Mouse (Mus musculus) liver, embryonic 14.5 days (tissue): ENCODE measurements around the gene Stim1. TPM values are rescaled to one million over a fixed set of nuclear protein-coding genes. Genes with fewer than 3 reads are reported as not detected.

ENCODE experiments used
- ATAC-seq: fragments of 200-750 bp; cut with Nextera tagmentation; 2 replicates; pipeline ENCODE4 v1.8.0; 2017; ENCODE audit warnings: moderate number of reproducible peaks, mild to moderate bottlenecking, moderate library complexity; ENCODE audit not compliant: insufficient read depth
- DNase-seq, 3 experiments: peaks; one replicate each; pipeline ENCODE4 v3.0.0-alpha.2; 2012 to 2013; ENCODE audit warnings: low read depth in 3 of 3, low spot score in 3 of 3
- H3K27ac ChIP-seq: fragments of 300-500 bp; sonication (generic); 2 replicates; pipeline ENCODE4 v1.5.1; 2014; ENCODE audit warnings: moderate library complexity, mild to moderate bottlenecking, control low read depth, inconsistent platforms
- H3K27me3 ChIP-seq: fragments of 300-500 bp; sonication (generic); 2 replicates; pipeline ENCODE4 v1.6.1; 2014; ENCODE audit warnings: mild to moderate bottlenecking, low read length, moderate library complexity; ENCODE audit not compliant: control insufficient read depth, insufficient read depth
- H3K36me3 ChIP-seq: fragments of 300-500 bp; sonication (generic); replicated peaks from 2 replicates; pipeline ENCODE4 v1.6.1; 2014; ENCODE audit warnings: low read depth; ENCODE audit not compliant: control insufficient read depth, insufficient read depth
- H3K4me1 ChIP-seq, 2 experiments: fragments of 200-500 bp in 1 of 2; fragments of 300-500 bp in 1 of 2; sonication (generic) in 1 of 2; replicated peaks; 2 replicates each; pipeline ENCODE4 v1.6.1; 2012 to 2014; ENCODE audit warnings: antibody characterized with exemption in 1 of 2, inconsistent platforms in 1 of 2, low read length in 1 of 2; ENCODE audit not compliant: control insufficient read depth in 2 of 2, insufficient read depth in 2 of 2
- H3K4me2 ChIP-seq: fragments of 300-500 bp; sonication (generic); 2 replicates; pipeline ENCODE4 v1.6.1; 2014; ENCODE audit warnings: low read depth, mild to moderate bottlenecking, control low read depth, moderate library complexity
- H3K4me3 ChIP-seq, 2 experiments: fragments of 200-500 bp in 1 of 2; fragments of 300-500 bp in 1 of 2; sonication (generic) in 1 of 2; 2 replicates each; pipeline ENCODE4 v1.5.1; 2012 to 2014; ENCODE audit warnings: low read depth in 2 of 2, low read length in 2 of 2, mild to moderate bottlenecking in 2 of 2, control low read depth in 1 of 2, inconsistent platforms in 1 of 2, moderate library complexity in 1 of 2; ENCODE audit not compliant: insufficient read depth in 1 of 2
- H3K9ac ChIP-seq: fragments of 300-500 bp; sonication (generic); replicated peaks from 2 replicates; pipeline ENCODE4 v1.6.1; 2014; ENCODE audit warnings: mild to moderate bottlenecking, control low read depth, moderate library complexity
- H3K9me3 ChIP-seq: fragments of 300-500 bp; sonication (generic); 2 replicates; pipeline ENCODE4 v1.6.1; 2016; ENCODE audit warnings: low read length, mixed read lengths; ENCODE audit not compliant: control insufficient read depth
- CTCF ChIP-seq: IDR thresholded peaks from 2 replicates; pipeline ENCODE4 v1.5.1; 2016; ENCODE audit warnings: antibody characterized with exemption, low read depth, control low read depth
- EP300 ChIP-seq: IDR thresholded peaks from 2 replicates; pipeline ENCODE4 v1.6.1; 2016; ENCODE audit warnings: antibody characterized with exemption, low read depth
- WGBS: fragments of 180-500 bp; shearing (Covaris S2); extraction: QIAGEN DNeasy Blood & Tissue Kit; methylation state at CpG from one replicate; pipeline ENCODE4 v1.1.7; 2014; ENCODE audit not compliant: insufficient replicate concordance; 5-methylcytosine and 5-hydroxymethylcytosine counted together
- polyA plus RNA-seq, 2 experiments: library from polyadenylated mRNA; depleted of rRNA in 1 of 2; stranded (reverse) in 1 of 2; unstranded in 1 of 2; fragments of >200 nt; fragmentation: Nextera tagmentation in 1 of 2; extraction: Ambion mirVana in 1 of 2; gene quantifications; 2 replicates each; pipeline versions ENCODE4 v1.2.1 to v1.2.3; 2012 to 2014

The Stim1 gene
- polyA plus RNA-seq, 2 experiments = 7.9 to 9.3 TPM

GRCm38 (mm10) chr7:102338956-102339355 is 71.3 kb downstream of the Stim1 start:
- no peak for TF ChIP-seq EP300
- TF ChIP-seq CTCF = no peak
- no peaks in the 10 kb centered on the region for H3K27me3 ChIP-seq
- no peak overlapping the region for H3K27ac ChIP-seq
- no peak overlapping the region for H3K4me3 ChIP-seq
- H3K4me2 ChIP-seq = no peak overlapping the region
- H3K9me3 ChIP-seq = no peaks in the 10 kb centered on the region
- H3K9ac ChIP-seq = no peak overlapping the region
- no peak for DNase-seq
- H3K4me1 ChIP-seq = peaks cover 0 to 7% of the 10 kb centered on the region in 2 experiments; a peak in 1 of 4 replicates
- 72% methylated on average over 3 of the region's 3 CpGs for WGBS
- ATAC-seq = no peak
- no peaks in the 10 kb centered on the region for H3K36me3 ChIP-seq

GRCm38 (mm10) chr7:102345893-102346292 is 78.3 kb downstream of the Stim1 start:
- Histone ChIP-seq H3K27ac (no peak overlapping the region), H3K27me3 (no peaks in the 10 kb centered on the region), H3K9me3 (no peaks in the 10 kb centered on the region), H3K4me3 (no peak overlapping the region), H3K4me2 (no peak overlapping the region), H3K4me1 (no peaks in the 10 kb centered on the region; a peak in 1 of 4 replicates), H3K36me3 (no peaks in the 10 kb centered on the region), H3K9ac (no peak overlapping the region)
- 66% methylated on average over 2 of the region's 2 CpGs for WGBS
- ATAC-seq (no peak), DNase-seq (no peak)
- no peak for TF ChIP-seq EP300

- Histone ChIP-seq H3K27me3 (no peaks in the 10 kb centered on the region), H3K4me2 (no peak overlapping the region), H3K4me1 (no peaks in the 10 kb centered on the region; a peak in 1 of 4 replicates), H3K36me3 (no peaks in the 10 kb centered on the region), H3K27ac (no peak overlapping the region), H3K4me3 (no peak overlapping the region), H3K9me3 (no peaks in the 10 kb centered on the region), H3K9ac (no peak overlapping the region)
- ATAC-seq = no peak
- no peak for DNase-seq
- 48% methylated on average over 3 of the region's 3 CpGs for WGBS
- TF ChIP-seq CTCF (no peak), EP300 (no peak)
Measured at GRCm38 (mm10) chr7:102347327-102347726, 79.7 kb downstream of the Stim1 start.

GRCm38 (mm10) chr7:102348681-102349080 is 81.1 kb downstream of the Stim1 start:
- Histone ChIP-seq H3K27ac (no peak overlapping the region), H3K36me3 (no peaks in the 10 kb centered on the region), H3K9ac (no peak overlapping the region), H3K4me2 (no peak overlapping the region), H3K27me3 (no peaks in the 10 kb centered on the region), H3K4me1 (no peaks in the 10 kb centered on the region; a peak in 1 of 4 replicates), H3K9me3 (no peaks in the 10 kb centered on the region), H3K4me3 (no peak overlapping the region)
- TF ChIP-seq EP300 (no peak), CTCF (no peak)
- DNase-seq = no peak
- WGBS = 58% methylated on average over 2 of the region's 2 CpGs
- ATAC-seq = no peak

- no peak overlapping the region for H3K27ac ChIP-seq
- 79% methylated on average over 5 of the region's 5 CpGs for WGBS
- H3K9ac ChIP-seq = no peak overlapping the region
- no peaks in the 10 kb centered on the region for H3K9me3 ChIP-seq
- TF ChIP-seq EP300 (no peak), CTCF (no peak)
- no peaks in the 10 kb centered on the region for H3K27me3 ChIP-seq
- DNase-seq (no peak), ATAC-seq (no peak)
- no peak overlapping the region for H3K4me2 ChIP-seq
- no peaks in the 10 kb centered on the region; a peak in 1 of 4 replicates for H3K4me1 ChIP-seq
- H3K36me3 ChIP-seq = no peaks in the 10 kb centered on the region
- H3K4me3 ChIP-seq = no peak overlapping the region
Measured at GRCm38 (mm10) chr7:102349236-102349635, 81.6 kb downstream of the Stim1 start.

GRCm38 (mm10) chr7:102353420-102353819 is 85.8 kb downstream of the Stim1 start:
- 39% methylated on average over 1 of the region's 1 CpGs for WGBS
- no peak for DNase-seq
- Histone ChIP-seq H3K27me3 (no peaks in the 10 kb centered on the region), H3K4me2 (no peak overlapping the region), H3K36me3 (no peaks in the 10 kb centered on the region), H3K27ac (no peak overlapping the region), H3K9ac (no peak overlapping the region), H3K9me3 (no peaks in the 10 kb centered on the region), H3K4me3 (no peak overlapping the region), H3K4me1 (no peaks in the 10 kb centered on the region)
- TF ChIP-seq CTCF = no peak
- no peak for TF ChIP-seq EP300
- no peak for ATAC-seq
